Mouse (Mus musculus) limb, embryonic 10.5 days (tissue): ENCODE measurements around the gene Cdc7. TPM values are rescaled to one million over a fixed set of nuclear protein-coding genes. Genes with fewer than 3 reads are reported as not detected.

Source experiments
- DNase-seq: peaks from one replicate; pipeline ENCODE4 v3.0.0-alpha.2; 2017; ENCODE audit warnings: low spot score
- H3K27ac ChIP-seq: fragments of 300-500 bp; sonication (generic); 2 replicates; pipeline ENCODE4 v1.5.1; 2016; ENCODE audit warnings: mild to moderate bottlenecking
- H3K27me3 ChIP-seq: fragments of 300-500 bp; sonication (generic); 2 replicates; pipeline ENCODE4 v1.6.1; 2016; ENCODE audit warnings: low read depth, mild to moderate bottlenecking; ENCODE audit not compliant: poor library complexity, severe bottlenecking
- H3K36me3 ChIP-seq: fragments of 300-500 bp; sonication (generic); 2 replicates; pipeline ENCODE4 v1.6.1; 2016; ENCODE audit warnings: mild to moderate bottlenecking, moderate library complexity
- H3K4me1 ChIP-seq: fragments of 300-500 bp; sonication (generic); 2 replicates; pipeline ENCODE4 v1.6.1; 2016
- H3K4me3 ChIP-seq: fragments of 300-500 bp; sonication (generic); 2 replicates; pipeline ENCODE4 v1.5.1; 2016; ENCODE audit warnings: mild to moderate bottlenecking, moderate library complexity
- H3K9me3 ChIP-seq: fragments of 300-500 bp; sonication (generic); replicated peaks from 2 replicates; pipeline ENCODE4 v1.6.1; 2016; ENCODE audit warnings: mild to moderate bottlenecking
- WGBS: fragments of 180-500 bp; shearing (Covaris S2); methylation state at CpG from one replicate; pipeline ENCODE4 v1.1.7; 2016; 5-methylcytosine and 5-hydroxymethylcytosine counted together
- polyA plus RNA-seq: library from polyadenylated mRNA; unstranded; fragments of >200 nt; fragmentation: Nextera tagmentation; extraction: Ambion mirVana; gene quantifications from 2 replicates; pipeline ENCODE4 v1.2.1, GENCODE M21; 2016

Gene Cdc7
- 58.5 and 67.8 TPM in 2 replicates for polyA plus RNA-seq

DNA sequence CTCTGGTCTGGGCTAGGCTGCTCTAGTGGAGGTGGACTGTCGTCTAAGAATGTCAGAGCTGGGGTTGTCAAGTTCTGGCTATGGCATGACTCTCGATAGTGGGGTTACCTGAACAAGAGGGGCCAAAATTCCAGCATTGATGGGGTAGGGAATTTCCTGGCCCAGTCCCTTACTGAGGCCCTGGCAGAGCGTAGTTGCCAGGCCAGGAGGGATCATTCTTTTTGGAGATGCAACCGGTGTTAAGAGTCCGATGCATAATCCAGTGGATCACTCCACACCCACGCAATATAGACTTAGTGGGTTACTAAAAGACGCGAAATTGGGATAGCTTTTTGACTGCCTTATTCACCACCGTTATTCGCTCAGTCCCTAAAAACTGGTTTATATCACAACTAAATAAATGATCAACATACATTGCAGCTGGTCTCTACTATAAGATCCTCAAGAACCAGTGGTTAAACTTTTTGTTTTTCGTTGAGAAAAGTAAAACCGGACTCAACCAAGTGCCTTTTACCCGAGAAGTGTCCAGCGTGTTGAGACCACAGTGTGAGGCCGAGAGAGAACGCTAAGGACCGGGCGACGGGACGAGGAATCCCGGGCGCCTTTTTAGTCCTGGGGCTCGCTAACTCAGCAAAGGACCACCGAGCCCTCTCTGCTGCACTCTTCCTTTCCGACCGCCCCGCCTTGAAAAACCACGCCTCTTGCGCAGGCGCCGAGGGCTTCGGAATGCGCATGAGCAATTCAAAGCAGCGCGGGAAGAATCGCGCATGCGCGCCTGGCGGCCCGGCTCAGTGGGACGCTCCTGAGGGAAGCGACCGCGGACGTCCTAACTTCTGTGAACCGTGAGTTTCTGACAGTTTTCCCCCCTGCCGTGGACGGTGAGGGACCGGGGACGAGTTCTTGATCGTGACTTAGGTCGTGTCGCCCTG lies at the start of gene Cdc7:
Gene Cdc7, plus strand, starts transcription at position 739 of the 929 bp plus-strand sequence.
- Histone ChIP-seq H3K27me3 (no peaks in the 10 kb centered on the region), H3K4me3 (peak within 1 kb of the TSS; percentile 84), H3K9me3 (no peaks in the 10 kb centered on the region), H3K4me1 (peaks cover 18% of the 10 kb centered on the region), H3K27ac (peak within 1 kb of the TSS; percentile 96), H3K36me3 (peaks cover 29% of the 10 kb centered on the region)
- WGBS = 7% methylated on average over 54 of the region's 54 CpGs
- DNase-seq = peak; percentile 98

- Histone ChIP-seq H3K4me3 (no peak overlapping the region), H3K27ac (no peak overlapping the region), H3K4me1 (no peaks in the 10 kb centered on the region), H3K9me3 (no peaks in the 10 kb centered on the region), H3K36me3 (0 out of 2 replicates have a peak, but pooled peaks cover 4% of the 10 kb centered on the region), H3K27me3 (no peaks in the 10 kb centered on the region)
- no peak for DNase-seq
Observed at GRCm38 (mm10) chr5:106919315-106919714, 44.8 kb upstream of the Cdc7 start.

DNA sequence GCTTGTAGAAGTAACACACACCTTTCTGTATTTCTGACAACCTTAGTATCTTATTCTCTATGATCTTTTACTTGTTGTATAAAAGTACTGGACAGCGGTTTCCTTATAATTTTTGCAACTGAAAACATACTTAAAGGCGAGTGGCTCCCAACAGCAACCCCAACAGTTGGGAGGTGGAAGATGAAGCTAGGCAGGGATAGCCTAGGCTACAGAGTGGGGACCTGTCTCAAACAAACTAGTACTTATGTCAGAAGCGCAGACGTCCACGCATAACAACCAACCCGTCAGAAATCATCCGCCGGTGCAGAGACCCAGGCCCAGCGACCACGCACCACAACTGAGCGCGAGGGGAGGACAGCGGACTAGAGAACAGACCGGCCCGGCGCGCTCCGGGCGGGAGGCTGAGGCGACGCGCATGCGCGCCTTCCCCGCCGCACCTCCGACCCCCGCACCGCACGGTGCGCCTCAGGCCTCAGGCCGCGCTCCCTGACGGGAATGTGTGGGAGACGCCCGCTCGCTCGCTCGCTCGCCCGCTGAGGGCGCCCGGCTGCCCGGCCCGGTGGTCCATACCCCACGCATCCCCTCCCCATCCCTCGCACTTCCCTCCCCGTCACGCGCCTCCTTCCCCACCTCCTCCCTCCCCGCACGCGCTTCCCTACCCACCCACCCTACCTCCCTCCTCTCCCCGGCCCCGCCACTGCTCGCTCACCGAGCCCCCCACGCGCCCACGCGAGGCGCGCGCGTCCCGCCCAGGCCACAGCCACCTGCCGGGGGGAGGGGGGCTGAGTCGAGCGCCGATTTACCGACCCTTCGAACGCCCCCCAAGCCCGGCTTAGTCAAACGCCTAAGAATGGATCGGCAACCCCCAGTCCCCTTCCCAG lies 38.4 kb upstream of the Cdc7 start, which contains the start of gene Hfm1:
Gene Hfm1, minus strand, starts transcription at position 834 of the 881 bp plus-strand sequence.
- Histone ChIP-seq H3K4me1 (peaks cover 7% of the 10 kb centered on the region; the same call in 1 of the 2 replicates), H3K27ac (peak within 1 kb of the TSS; percentile 95)
- 1% methylated on average over 70 of the region's 76 CpGs for WGBS

DNA sequence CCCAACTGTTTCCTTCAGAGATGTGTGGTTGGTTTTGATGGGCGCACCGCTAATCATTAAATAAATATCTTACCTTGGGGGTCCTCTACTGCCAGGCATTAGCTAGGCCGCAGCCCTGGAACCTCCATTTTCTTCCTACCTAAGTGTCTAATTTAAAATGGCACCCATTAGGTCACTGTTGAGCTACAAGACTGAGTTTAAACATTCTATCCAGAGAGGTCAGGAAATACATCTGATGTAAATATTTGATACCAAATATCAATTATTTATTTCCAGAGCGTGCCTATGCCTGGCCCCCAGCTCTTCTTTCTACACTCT lies 37.8 kb upstream of the Cdc7 start:
- Histone ChIP-seq H3K36me3 (no peaks in the 10 kb centered on the region), H3K4me1 (peaks cover 7% of the 10 kb centered on the region; the same call in 1 of the 2 replicates), H3K9me3 (no peaks in the 10 kb centered on the region), H3K4me3 (peak overlapping the region; percentile 79), H3K27me3 (no peaks in the 10 kb centered on the region), H3K27ac (peak overlapping the region; percentile 95)
- DNase-seq = no peak
- 35% methylated on average over 4 of the region's 4 CpGs for WGBS

More for the DNA sequence above, 38.4 kb upstream of the Cdc7 start, which contains the start of gene Hfm1:
- H3K27me3 ChIP-seq = no peaks in the 10 kb centered on the region
- peak within 1 kb of the TSS; percentile 79 for H3K4me3 ChIP-seq
- H3K9me3 ChIP-seq = no peaks in the 10 kb centered on the region
- DNase-seq = peak; percentile 81
- 0 out of 2 replicates have a peak, but pooled peaks cover 4% of the 10 kb centered on the region for H3K36me3 ChIP-seq

DNA sequence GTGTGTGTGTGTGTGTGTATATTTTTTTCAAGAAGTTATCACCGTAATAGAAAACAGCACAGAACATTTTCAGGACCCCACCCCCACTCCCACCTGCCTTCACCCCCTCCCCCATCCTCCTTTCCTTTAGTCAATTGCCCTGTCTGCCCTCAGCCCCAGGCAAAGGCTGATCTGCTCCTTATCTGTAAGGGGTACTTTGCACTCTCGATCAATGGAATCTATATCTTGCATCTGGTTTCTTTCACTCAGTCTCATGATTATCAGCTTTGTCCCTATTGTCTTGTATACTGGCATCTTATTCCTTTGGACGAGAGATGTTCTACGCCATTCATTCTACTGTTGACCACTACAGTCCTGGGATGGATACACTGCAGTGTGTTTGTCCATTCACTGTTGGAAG lies 36.1 kb upstream of the Cdc7 start:
- WGBS = 77% methylated on average over 4 of the region's 4 CpGs
- Histone ChIP-seq H3K36me3 (no peaks in the 10 kb centered on the region), H3K9me3 (no peaks in the 10 kb centered on the region), H3K4me3 (no peak overlapping the region), H3K4me1 (peaks cover 7% of the 10 kb centered on the region; the same call in 1 of the 2 replicates), H3K27me3 (no peaks in the 10 kb centered on the region), H3K27ac (no peak overlapping the region)
- no peak for DNase-seq

- H3K36me3 ChIP-seq = no peaks in the 10 kb centered on the region
- no peak overlapping the region for H3K4me3 ChIP-seq
- H3K27me3 ChIP-seq = no peaks in the 10 kb centered on the region
- H3K9me3 ChIP-seq = no peaks in the 10 kb centered on the region
- H3K27ac ChIP-seq = no peak overlapping the region
- no peak for DNase-seq
- H3K4me1 ChIP-seq = no peaks in the 10 kb centered on the region
- WGBS = 85% methylated on average over 4 of the region's 4 CpGs
Observed at GRCm38 (mm10) chr5:106946342-106946741, 17.8 kb upstream of the Cdc7 start.

DNA sequence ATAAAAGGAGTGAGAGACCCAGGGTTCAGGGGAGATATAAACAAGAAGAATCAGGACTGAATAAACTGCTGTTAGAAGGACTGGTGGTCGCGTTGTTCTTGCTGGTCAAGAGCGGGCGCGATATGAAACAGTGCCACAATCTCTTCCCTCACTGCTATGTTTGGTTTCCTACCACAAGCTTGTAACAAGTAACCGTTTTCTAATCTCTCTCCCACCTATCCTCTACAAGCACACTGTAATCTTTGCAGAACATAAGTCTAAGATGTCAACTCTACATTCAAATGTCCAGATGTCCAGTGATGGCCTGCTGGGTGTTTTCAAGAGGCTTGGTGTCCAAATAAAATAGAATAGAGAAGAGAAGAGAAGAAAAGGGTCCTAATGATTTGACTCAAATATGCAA lies 15.4 kb upstream of the Cdc7 start:
- no peaks in the 10 kb centered on the region for H3K9me3 ChIP-seq
- 87% methylated on average over 6 of the region's 6 CpGs for WGBS
- H3K4me3 ChIP-seq = no peak overlapping the region
- no peak for DNase-seq
- H3K27me3 ChIP-seq = no peaks in the 10 kb centered on the region
- H3K27ac ChIP-seq = no peak overlapping the region
- H3K36me3 ChIP-seq = no peaks in the 10 kb centered on the region
- H3K4me1 ChIP-seq = no peaks in the 10 kb centered on the region

- 75% methylated on average over 3 of the region's 3 CpGs for WGBS
- no peak for DNase-seq
- H3K4me3 ChIP-seq = no peak overlapping the region
- H3K27me3 ChIP-seq = no peaks in the 10 kb centered on the region
- no peaks in the 10 kb centered on the region for H3K9me3 ChIP-seq
- H3K36me3 ChIP-seq = no peaks in the 10 kb centered on the region
- peaks cover 5% of the 10 kb centered on the region; the same call in 1 of the 2 replicates for H3K4me1 ChIP-seq
- no peak overlapping the region for H3K27ac ChIP-seq
Observed at GRCm38 (mm10) chr5:106956467-106956866, 7.7 kb upstream of the Cdc7 start.

GRCm38 (mm10) chr5:106959031-106959430 lies 5.1 kb upstream of the Cdc7 start:
- Histone ChIP-seq H3K9me3 (no peaks in the 10 kb centered on the region), H3K27ac (no peak overlapping the region), H3K4me3 (no peak overlapping the region), H3K36me3 (no peaks in the 10 kb centered on the region), H3K4me1 (peaks cover 9% of the 10 kb centered on the region; the same call in 1 of the 2 replicates), H3K27me3 (no peaks in the 10 kb centered on the region)
- no peak for DNase-seq
- 95% methylated on average over 3 of the region's 3 CpGs for WGBS

DNA sequence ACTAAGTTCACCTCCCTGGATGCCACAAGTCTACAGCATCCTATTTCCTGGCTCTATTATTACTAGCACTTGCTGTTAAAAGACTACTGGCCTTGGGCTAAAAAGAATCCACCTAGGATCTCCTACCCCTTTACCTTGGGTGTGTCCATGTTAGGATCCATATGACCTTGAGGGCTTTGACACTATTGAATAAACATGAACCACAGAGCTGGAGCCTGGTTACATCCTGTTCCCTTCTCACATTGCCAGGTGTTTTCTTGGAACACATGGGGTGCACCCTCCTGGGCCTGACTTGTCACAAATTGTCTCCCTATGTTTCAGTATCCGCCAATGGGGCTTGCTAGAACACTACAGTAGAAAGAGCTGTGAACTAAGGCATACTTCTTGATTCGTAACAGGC lies 3.7 kb upstream of the Cdc7 start:
- H3K9me3 ChIP-seq = no peaks in the 10 kb centered on the region
- H3K36me3 ChIP-seq = no peaks in the 10 kb centered on the region
- H3K4me3 ChIP-seq = no peak overlapping the region
- no peaks in the 10 kb centered on the region for H3K27me3 ChIP-seq
- WGBS = 90% methylated on average over 2 of the region's 2 CpGs
- H3K4me1 ChIP-seq = peaks cover 15% of the 10 kb centered on the region
- no peak for DNase-seq
- H3K27ac ChIP-seq = no peak overlapping the region

GRCm38 (mm10) chr5:106964513-106965014 lies 442 bp downstream of the Cdc7 start:
- DNase-seq = no peak
- Histone ChIP-seq H3K4me1 (peaks cover 18% of the 10 kb centered on the region), H3K9me3 (no peaks in the 10 kb centered on the region), H3K36me3 (peaks cover 36% of the 10 kb centered on the region), H3K27ac (peak overlapping the region; percentile 96), H3K27me3 (no peaks in the 10 kb centered on the region), H3K4me3 (peak overlapping the region; percentile 84)
- WGBS = under 1% methylated on average over 41 of the region's 41 CpGs

- Histone ChIP-seq H3K27ac (no peak overlapping the region), H3K36me3 (peaks cover 55% of the 10 kb centered on the region), H3K27me3 (no peaks in the 10 kb centered on the region), H3K4me1 (peaks cover 13% of the 10 kb centered on the region), H3K4me3 (no peak overlapping the region), H3K9me3 (no peaks in the 10 kb centered on the region)
- 96% methylated on average over 3 of the region's 3 CpGs for WGBS
- no peak for DNase-seq
Observed at GRCm38 (mm10) chr5:106966443-106966842, 2.3 kb downstream of the Cdc7 start.
